Mouse (Mus musculus) liver, adult 2 months (tissue): ENCODE results near the gene Nat8f6. TPM values are rescaled to one million over a fixed set of nuclear protein-coding genes. Genes with fewer than 3 reads are reported as not detected.
"Not testable (repeated sequence)": the region's sequence is repeated elsewhere in the genome, so short reads cannot be mapped to it uniquely, and the experiment has no call there.

ENCODE experiments used
- DNase-seq: peaks from one replicate; pipeline ENCODE4 v3.0.0-alpha.2; 2011; ENCODE audit warnings: low read depth, low spot score; ENCODE audit errors: extremely low read depth
- H3K27ac ChIP-seq: fragments of 200-500 bp; replicated peaks from 2 replicates; pipeline ENCODE4 v1.5.1; 2012; ENCODE audit warnings: low read depth, mild to moderate bottlenecking, control low read depth, inconsistent platforms, low read length; ENCODE audit not compliant: insufficient read depth
- H3K27me3 ChIP-seq: fragments of 200-500 bp; 2 replicates; pipeline ENCODE4 v1.6.1; 2012; ENCODE audit warnings: mild to moderate bottlenecking, moderate library complexity, low read length, inconsistent platforms; ENCODE audit not compliant: control insufficient read depth, insufficient read depth
- H3K36me3 ChIP-seq: fragments of 200-500 bp; 2 replicates; pipeline ENCODE4 v1.6.1; 2012; ENCODE audit warnings: low read length, inconsistent platforms; ENCODE audit not compliant: control insufficient read depth, insufficient read depth
- H3K4me1 ChIP-seq: fragments of 200-500 bp; 2 replicates; pipeline ENCODE4 v1.6.1; 2011; ENCODE audit warnings: low read length; ENCODE audit not compliant: control insufficient read depth, insufficient read depth
- H3K4me3 ChIP-seq: fragments of 200-500 bp; 2 replicates; pipeline ENCODE4 v1.5.1; 2011; ENCODE audit warnings: low read depth, mild to moderate bottlenecking, control low read depth, low read length, moderate library complexity; ENCODE audit not compliant: insufficient read depth
- H3K79me2 ChIP-seq: fragments of 200-500 bp; 2 replicates; pipeline ENCODE4 v1.6.1; 2012; ENCODE audit warnings: inconsistent platforms, mild to moderate bottlenecking, low read length, moderate library complexity; ENCODE audit not compliant: control insufficient read depth, insufficient read depth
- H3K9ac ChIP-seq: fragments of 200-500 bp; 2 replicates; pipeline ENCODE4 v1.6.1; 2012; ENCODE audit warnings: low read depth, mild to moderate bottlenecking, control low read depth, inconsistent platforms, low read length
- CTCF ChIP-seq: fragments of 200-500 bp; IDR thresholded peaks from 2 replicates; pipeline ENCODE4 v1.5.1; 2011; ENCODE audit warnings: low read depth, low read length, control low read depth
- POLR2A ChIP-seq: fragments of 200-500 bp; IDR thresholded peaks from 2 replicates; pipeline ENCODE4 v1.6.1; 2011; ENCODE audit warnings: low read length, control low read depth; ENCODE audit not compliant: insufficient read depth; ENCODE audit errors: extremely low read depth
- WGBS: fragments of 180-500 bp; shearing (Covaris S2); methylation state at CpG from one replicate; pipeline ENCODE4 v1.1.7; 2018; 5-methylcytosine and 5-hydroxymethylcytosine counted together
- polyA plus RNA-seq: library from polyadenylated mRNA; depleted of rRNA; stranded (reverse); fragments of >200 nt; gene quantifications from 2 replicates; pipeline ENCODE4 v1.2.3, GENCODE M21; 2012; rRNA removed
- total RNA-seq: library from RNA; depleted of rRNA; stranded (reverse); fragments of >200 nt; gene quantifications from 2 replicates; pipeline ENCODE4 v1.2.3, GENCODE M21; 2014; rRNA removed

Gene Nat8f6
- total RNA-seq = not detected in 2 replicates
- 0.28 and 0.57 TPM in 2 replicates for polyA plus RNA-seq

GRCm38 (mm10) chr6:85820837-85821236 lies at the start of gene Nat8f6, which contains the start of gene Nat8f5:
TSS of gene Nat8f6 (minus strand) at chr6:85820954.
TSS of gene Nat8f5 (minus strand) at chr6:85820972.
- peak within 1 kb of the TSS; percentile 89 for H3K27ac ChIP-seq

GRCm38 (mm10) chr6:85869006-85869405 lies 48.3 kb upstream of the Nat8f6 start, which contains the start of gene Nat8f2:
TSS of gene Nat8f2 (minus strand) at chr6:85869158.
- not testable (repeated sequence) for H3K27me3 ChIP-seq, H3K36me3 ChIP-seq, H3K79me2 ChIP-seq, H3K4me1 ChIP-seq
- Histone ChIP-seq H3K9ac (peak within 1 kb of the TSS; percentile 96), H3K4me3 (peak within 1 kb of the TSS; percentile 69), H3K27ac (peak within 1 kb of the TSS; percentile 100)
- peak; percentile 99 for DNase-seq
- WGBS = 22% methylated on average over 5 of the region's 5 CpGs

More at GRCm38 (mm10) chr6:85820837-85821236, at the start of gene Nat8f6, which contains the start of gene Nat8f5:
- Histone ChIP-seq H3K9ac (peak within 1 kb of the TSS; percentile 54), H3K36me3 (peaks cover 2% of the 10 kb centered on the region; the same call in 1 of the 2 replicates), H3K4me1 (peaks cover 17% of the 10 kb centered on the region), H3K4me3 (peak within 1 kb of the TSS; percentile 10; the same call in 1 of the 2 replicates), H3K27me3 (no peaks in the 10 kb centered on the region), H3K79me2 (no peaks in the 10 kb centered on the region)
- WGBS = 35% methylated on average over 5 of the region's 5 CpGs
- peak; percentile 74 for DNase-seq
- TF ChIP-seq POLR2A = no peak
- TF ChIP-seq CTCF = no peak

- peak overlapping the region; percentile 100 for H3K27ac ChIP-seq
- peak; percentile 59 for DNase-seq
- TF ChIP-seq CTCF (no peak), POLR2A (0 out of 2 replicates have a peak, but pooled peaks have one; percentile 16)
- H3K27me3 ChIP-seq = no peaks in the 10 kb centered on the region
- peaks cover 8% of the 10 kb centered on the region; the same call in 1 of the 2 replicates for H3K4me1 ChIP-seq
- 24% methylated on average over 8 of the region's 8 CpGs for WGBS
- H3K9ac ChIP-seq = peak overlapping the region; percentile 96
- peaks cover 4% of the 10 kb centered on the region; the same call in 1 of the 2 replicates for H3K36me3 ChIP-seq
- peak overlapping the region; percentile 69 for H3K4me3 ChIP-seq
- 0 out of 2 replicates have a peak, but pooled peaks cover 6% of the 10 kb centered on the region for H3K79me2 ChIP-seq
Observed at GRCm38 (mm10) chr6:85867726-85868690, 47.3 kb upstream of the Nat8f6 start.

- H3K27ac ChIP-seq = peak overlapping the region; percentile 100
Observed at GRCm38 (mm10) chr6:85866995-85867394, 46.2 kb upstream of the Nat8f6 start.

GRCm38 (mm10) chr6:85866166-85866565 lies 45.4 kb upstream of the Nat8f6 start:
- peak overlapping the region; percentile 13; the same call in 1 of the 2 replicates for H3K4me3 ChIP-seq

More at GRCm38 (mm10) chr6:85866995-85867394, 46.2 kb upstream of the Nat8f6 start:
- not testable (repeated sequence) for H3K27me3 ChIP-seq, H3K36me3 ChIP-seq, H3K79me2 ChIP-seq
- Histone ChIP-seq H3K4me3 (peak overlapping the region; percentile 69), H3K9ac (peak overlapping the region; percentile 35), H3K4me1 (peaks cover 11% of the 10 kb centered on the region; the same call in 1 of the 2 replicates)
- peak; percentile 57 for DNase-seq
- WGBS = 21% methylated on average over 1 of the region's 1 CpGs

More at GRCm38 (mm10) chr6:85866166-85866565, 45.4 kb upstream of the Nat8f6 start:
- peaks cover 16% of the 10 kb centered on the region for H3K4me1 ChIP-seq
- H3K36me3 ChIP-seq, H3K79me2 ChIP-seq, H3K27me3 ChIP-seq: not testable (repeated sequence)
- peak; percentile 93 for DNase-seq
- 27% methylated on average over 3 of the region's 3 CpGs for WGBS
- H3K27ac ChIP-seq = peak overlapping the region; percentile 100
- peak overlapping the region; percentile 35 for H3K9ac ChIP-seq
